Mouse (Mus musculus) liver, embryonic 14.5 days (tissue): Measurements from ENCODE around the gene Upk3bl. TPM values are rescaled to one million over a fixed set of nuclear protein-coding genes. Genes with fewer than 3 reads are reported as not detected.
"Not testable (repeated sequence)": the region's sequence is repeated elsewhere in the genome, so short reads cannot be mapped to it uniquely, and the experiment has no call there.

Experiments
- ATAC-seq: fragments of 200-750 bp; cut with Nextera tagmentation; 2 replicates; pipeline ENCODE4 v1.8.0; 2017; ENCODE audit warnings: moderate number of reproducible peaks, mild to moderate bottlenecking, moderate library complexity; ENCODE audit not compliant: insufficient read depth
- DNase-seq, 3 experiments: peaks; one replicate each; pipeline ENCODE4 v3.0.0-alpha.2; 2012 to 2013; ENCODE audit warnings: low read depth in 3 of 3, low spot score in 3 of 3
- H3K27ac ChIP-seq: fragments of 300-500 bp; sonication (generic); 2 replicates; pipeline ENCODE4 v1.5.1; 2014; ENCODE audit warnings: moderate library complexity, mild to moderate bottlenecking, control low read depth, inconsistent platforms
- H3K27me3 ChIP-seq: fragments of 300-500 bp; sonication (generic); 2 replicates; pipeline ENCODE4 v1.6.1; 2014; ENCODE audit warnings: mild to moderate bottlenecking, low read length, moderate library complexity; ENCODE audit not compliant: control insufficient read depth, insufficient read depth
- H3K36me3 ChIP-seq: fragments of 300-500 bp; sonication (generic); replicated peaks from 2 replicates; pipeline ENCODE4 v1.6.1; 2014; ENCODE audit warnings: low read depth; ENCODE audit not compliant: control insufficient read depth, insufficient read depth
- H3K4me1 ChIP-seq, 2 experiments: fragments of 200-500 bp in 1 of 2; fragments of 300-500 bp in 1 of 2; sonication (generic) in 1 of 2; replicated peaks; 2 replicates each; pipeline ENCODE4 v1.6.1; 2012 to 2014; ENCODE audit warnings: antibody characterized with exemption in 1 of 2, inconsistent platforms in 1 of 2, low read length in 1 of 2; ENCODE audit not compliant: control insufficient read depth in 2 of 2, insufficient read depth in 2 of 2
- H3K4me2 ChIP-seq: fragments of 300-500 bp; sonication (generic); 2 replicates; pipeline ENCODE4 v1.6.1; 2014; ENCODE audit warnings: low read depth, mild to moderate bottlenecking, control low read depth, moderate library complexity
- H3K4me3 ChIP-seq, 2 experiments: fragments of 200-500 bp in 1 of 2; fragments of 300-500 bp in 1 of 2; sonication (generic) in 1 of 2; 2 replicates each; pipeline ENCODE4 v1.5.1; 2012 to 2014; ENCODE audit warnings: low read depth in 2 of 2, low read length in 2 of 2, mild to moderate bottlenecking in 2 of 2, control low read depth in 1 of 2, inconsistent platforms in 1 of 2, moderate library complexity in 1 of 2; ENCODE audit not compliant: insufficient read depth in 1 of 2
- H3K9ac ChIP-seq: fragments of 300-500 bp; sonication (generic); replicated peaks from 2 replicates; pipeline ENCODE4 v1.6.1; 2014; ENCODE audit warnings: mild to moderate bottlenecking, control low read depth, moderate library complexity
- H3K9me3 ChIP-seq: fragments of 300-500 bp; sonication (generic); 2 replicates; pipeline ENCODE4 v1.6.1; 2016; ENCODE audit warnings: low read length, mixed read lengths; ENCODE audit not compliant: control insufficient read depth
- CTCF ChIP-seq: IDR thresholded peaks from 2 replicates; pipeline ENCODE4 v1.5.1; 2016; ENCODE audit warnings: antibody characterized with exemption, low read depth, control low read depth
- EP300 ChIP-seq: IDR thresholded peaks from 2 replicates; pipeline ENCODE4 v1.6.1; 2016; ENCODE audit warnings: antibody characterized with exemption, low read depth
- WGBS: fragments of 180-500 bp; shearing (Covaris S2); extraction: QIAGEN DNeasy Blood & Tissue Kit; methylation state at CpG from one replicate; pipeline ENCODE4 v1.1.7; 2014; ENCODE audit not compliant: insufficient replicate concordance; 5-methylcytosine and 5-hydroxymethylcytosine counted together
- polyA plus RNA-seq, 2 experiments: library from polyadenylated mRNA; depleted of rRNA in 1 of 2; stranded (reverse) in 1 of 2; unstranded in 1 of 2; fragments of >200 nt; fragmentation: Nextera tagmentation in 1 of 2; extraction: Ambion mirVana in 1 of 2; gene quantifications; 2 replicates each; pipeline versions ENCODE4 v1.2.1 to v1.2.3; 2012 to 2014

The Upk3bl gene
- polyA plus RNA-seq, 2 experiments, result 0.10 TPM; not detected in 1

- TF ChIP-seq EP300 (no peak), CTCF (peak; percentile 54)
- no peak for ATAC-seq
- DNase-seq, result no peak
- H3K9ac ChIP-seq, result no peak overlapping the region
- no peaks in the 10 kb centered on the region for H3K4me1 ChIP-seq
- no peak overlapping the region for H3K4me3 ChIP-seq
- H3K4me2 ChIP-seq, result no peak overlapping the region
- 30% methylated on average over 9 of the region's 9 CpGs for WGBS
- no peaks in the 10 kb centered on the region for H3K36me3 ChIP-seq
- no peaks in the 10 kb centered on the region for H3K27me3 ChIP-seq
- no peak overlapping the region for H3K27ac ChIP-seq
- no peaks in the 10 kb centered on the region for H3K9me3 ChIP-seq
Observed at GRCm38 (mm10) chr5:136045408-136045807, 8.9 kb upstream of the Upk3bl start.

DNA sequence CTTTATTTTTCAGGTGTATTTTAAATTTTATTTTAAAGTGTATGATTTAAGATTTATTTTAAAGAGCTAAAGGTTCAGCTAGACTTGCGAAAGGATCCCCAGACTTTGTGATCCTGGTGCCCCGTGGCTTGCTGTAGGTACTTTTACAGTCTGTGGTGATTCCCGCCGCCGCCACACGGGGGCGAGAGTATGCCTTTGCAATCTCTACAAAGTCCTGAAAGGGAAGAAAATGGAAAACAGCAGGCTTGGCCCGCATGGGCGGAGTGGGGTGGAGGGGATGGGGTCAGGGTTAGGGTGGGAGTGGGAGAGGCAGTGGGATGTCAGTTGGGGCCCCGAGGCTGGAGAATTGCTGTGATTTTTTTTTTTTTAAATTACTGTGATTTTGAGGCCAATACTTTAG, 8.3 kb upstream of the Upk3bl start:
- WGBS, result 4% methylated on average over 10 of the region's 10 CpGs
- no peak overlapping the region for H3K4me3 ChIP-seq
- no peaks in the 10 kb centered on the region for H3K36me3 ChIP-seq
- TF ChIP-seq CTCF, result peak; percentile 89
- no peak for TF ChIP-seq EP300
- no peak overlapping the region for H3K27ac ChIP-seq
- H3K4me1 ChIP-seq, result no peaks in the 10 kb centered on the region
- no peak overlapping the region for H3K9ac ChIP-seq
- DNase-seq, result peak; percentile 34 to 44 (median 36)
- no peaks in the 10 kb centered on the region for H3K9me3 ChIP-seq
- ATAC-seq, result no peak
- no peaks in the 10 kb centered on the region for H3K27me3 ChIP-seq
- no peak overlapping the region for H3K4me2 ChIP-seq

- not testable (repeated sequence) for H3K9ac ChIP-seq, H3K4me1 ChIP-seq, H3K4me3 ChIP-seq, H3K27me3 ChIP-seq, ATAC-seq, H3K9me3 ChIP-seq, H3K36me3 ChIP-seq, DNase-seq, H3K27ac ChIP-seq, H3K4me2 ChIP-seq
Observed at GRCm38 (mm10) chr5:136048541-136048940, 5.8 kb upstream of the Upk3bl start.

DNA sequence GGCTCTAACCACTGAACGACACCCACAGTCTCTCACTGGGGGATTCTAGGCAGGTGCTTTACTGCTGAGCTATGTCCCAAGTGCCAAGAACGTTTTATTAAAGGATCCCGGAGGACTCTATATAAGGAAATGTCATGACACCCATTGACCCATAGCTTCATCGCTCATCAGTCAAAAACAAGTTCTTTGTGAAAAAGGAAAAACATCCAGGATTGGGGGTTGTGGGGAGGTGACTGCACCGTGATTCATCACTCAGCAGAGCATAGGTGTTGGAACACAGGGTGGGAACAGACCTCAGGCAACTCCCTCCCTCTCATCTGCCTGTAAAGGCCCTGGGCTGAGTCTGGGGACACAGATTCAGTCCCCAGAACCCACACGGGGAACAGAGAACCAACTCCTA, 4.4 kb upstream of the Upk3bl start:
- ATAC-seq, result no peak
- 57% methylated on average over 6 of the region's 6 CpGs for WGBS
- Histone ChIP-seq H3K9me3 (no peaks in the 10 kb centered on the region), H3K4me2 (no peak overlapping the region), H3K4me1 (no peaks in the 10 kb centered on the region), H3K9ac (no peak overlapping the region), H3K36me3 (no peaks in the 10 kb centered on the region), H3K4me3 (no peak overlapping the region), H3K27ac (no peak overlapping the region), H3K27me3 (no peaks in the 10 kb centered on the region)
- no peak for DNase-seq
- TF ChIP-seq CTCF (no peak), EP300 (no peak)

DNA sequence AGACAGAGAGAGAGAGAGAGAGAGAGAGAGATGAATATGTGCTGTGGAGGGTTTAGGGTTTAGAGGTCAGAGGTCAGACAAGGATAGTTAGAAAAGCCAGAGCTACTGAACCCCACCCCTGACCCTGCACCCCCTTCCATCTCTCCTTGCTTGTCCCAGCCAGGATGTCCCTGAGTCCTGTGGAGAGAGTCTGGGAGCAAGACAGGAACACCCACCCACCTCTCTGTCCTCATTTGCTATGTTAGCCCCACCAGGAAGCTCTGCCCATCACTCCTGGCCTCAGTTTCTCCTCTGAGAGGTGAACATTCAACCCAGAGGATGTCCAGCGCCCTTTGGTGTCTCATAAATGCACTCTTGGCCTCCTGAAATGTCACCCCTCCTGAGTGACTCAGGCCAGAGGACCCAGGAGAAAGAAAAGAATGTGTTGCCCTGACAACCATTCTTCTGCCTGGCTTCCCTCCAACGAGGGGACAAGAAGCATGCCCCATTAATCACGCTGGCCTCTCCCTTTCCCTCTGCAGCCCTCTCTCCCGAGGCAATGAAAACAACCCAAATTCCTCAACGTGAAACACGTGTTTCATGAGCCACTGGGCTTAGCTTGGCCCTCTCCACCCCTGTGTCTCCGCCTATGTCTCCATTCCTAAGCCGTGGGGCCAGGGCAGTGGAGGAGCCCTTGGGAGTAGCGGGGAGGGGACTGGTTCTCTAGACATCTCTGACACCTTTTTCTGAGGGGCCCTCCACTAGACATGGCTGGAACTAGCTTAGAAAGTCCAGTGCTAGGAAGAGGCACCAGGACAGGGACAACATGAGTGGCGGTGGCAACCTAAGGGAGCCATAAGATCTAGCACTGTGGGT, 2.8 kb upstream of the Upk3bl start:
- H3K4me2 ChIP-seq, result no peak overlapping the region
- DNase-seq, result no peak
- no peaks in the 10 kb centered on the region for H3K36me3 ChIP-seq
- no peak overlapping the region for H3K4me3 ChIP-seq
- no peaks in the 10 kb centered on the region for H3K4me1 ChIP-seq
- H3K27me3 ChIP-seq, result no peaks in the 10 kb centered on the region
- TF ChIP-seq EP300 (no peak), CTCF (no peak)
- no peaks in the 10 kb centered on the region for H3K9me3 ChIP-seq
- WGBS, result 26% methylated on average over 10 of the region's 10 CpGs
- no peak overlapping the region for H3K27ac ChIP-seq
- no peak for ATAC-seq
- H3K9ac ChIP-seq, result no peak overlapping the region
